In genomic region chr17:84365791-84366301, GRCm38 (mm10) we compare ENCODE assay signal across 8 mouse cellular contexts.
DNase-seq lines count a peak whose midpoint lies in the region; ATAC-seq lines count a peak whose summit lies in the region.

No protein-coding gene starts in this region.

- no peaks in the 10 kb centered on the region for H3K27me3 ChIP-seq in embryonic facial prominence, embryonic 10.5 days (replicated peaks; ENCODE audit: low read depth, poor library complexity, severe bottlenecking)
- H3K27me3 ChIP-seq in intestine, embryonic 15.5 days (replicated peaks): no peaks in the 10 kb centered on the region

- peak; percentile 29 for DNase-seq in adrenal gland, postnatal 14 days
- DNase-seq in adrenal gland, adult 2 months: no peak
- peak; percentile 48 for DNase-seq in embryonic facial prominence, embryonic 10.5 days (ENCODE audit: low spot score)
- peak; percentile 52 to 77 for DNase-seq in lung, postnatal 4 days
- no peak for DNase-seq in T-cell, adult 2 months (ENCODE audit: low spot score)
- DNase-seq in right cerebral cortex, postnatal 14 days: no peak
- no peak for DNase-seq in layer of hippocampus, adult 8-10 months (ENCODE audit: low spot score in 2 of 2)

- 0 out of 2 replicates have a peak, but pooled peaks cover 6% of the 10 kb centered on the region for H3K36me3 ChIP-seq in embryonic facial prominence, embryonic 10.5 days (replicated peaks)
- no peaks in the 10 kb centered on the region for H3K36me3 ChIP-seq in intestine, embryonic 15.5 days

- H3K27ac ChIP-seq in embryonic facial prominence, embryonic 10.5 days (replicated peaks): peak overlapping the region; percentile 80
- H3K27ac ChIP-seq in intestine, embryonic 15.5 days: peak overlapping the region; percentile 87

- H3K4me2 ChIP-seq in intestine, embryonic 15.5 days (replicated peaks): peak overlapping the region; percentile 18; the same call in 1 of the 2 replicates

- no peak overlapping the region for H3K4me3 ChIP-seq in embryonic facial prominence, embryonic 10.5 days
- H3K4me3 ChIP-seq in intestine, embryonic 15.5 days (replicated peaks): no peak overlapping the region

- 38% methylated on average over 6 of the region's 6 CpGs for WGBS in embryonic facial prominence, embryonic 10.5 days
- 26% methylated on average over 6 of the region's 6 CpGs for WGBS in intestine, embryonic 15.5 days

- no peak overlapping the region for H3K9ac ChIP-seq in intestine, embryonic 15.5 days

- ATAC-seq in intestine, embryonic 15.5 days: peak; percentile 75

- no peaks in the 10 kb centered on the region for H3K9me3 ChIP-seq in embryonic facial prominence, embryonic 10.5 days
- no peaks in the 10 kb centered on the region for H3K9me3 ChIP-seq in intestine, embryonic 15.5 days

- peaks cover 70% of the 10 kb centered on the region for H3K4me1 ChIP-seq in embryonic facial prominence, embryonic 10.5 days
- H3K4me1 ChIP-seq in intestine, embryonic 15.5 days (replicated peaks): peaks cover 46% of the 10 kb centered on the region

Comparison
In these comparisons a context has a peak if more than half of its experiments do, and no peak if none do; other contexts are left out.
1. DNase-seq: peak in adrenal gland, postnatal 14 days (single experiment), embryonic facial prominence, embryonic 10.5 days (single experiment) and lung, postnatal 4 days (2 of 2); none in adrenal gland, adult 2 months (single experiment), T-cell, adult 2 months (single experiment), right cerebral cortex, postnatal 14 days (single experiment) and layer of hippocampus, adult 8-10 months (0 of 2).